Mouse (Mus musculus): ENCODE data around the gene Lyz2.

DNA sequence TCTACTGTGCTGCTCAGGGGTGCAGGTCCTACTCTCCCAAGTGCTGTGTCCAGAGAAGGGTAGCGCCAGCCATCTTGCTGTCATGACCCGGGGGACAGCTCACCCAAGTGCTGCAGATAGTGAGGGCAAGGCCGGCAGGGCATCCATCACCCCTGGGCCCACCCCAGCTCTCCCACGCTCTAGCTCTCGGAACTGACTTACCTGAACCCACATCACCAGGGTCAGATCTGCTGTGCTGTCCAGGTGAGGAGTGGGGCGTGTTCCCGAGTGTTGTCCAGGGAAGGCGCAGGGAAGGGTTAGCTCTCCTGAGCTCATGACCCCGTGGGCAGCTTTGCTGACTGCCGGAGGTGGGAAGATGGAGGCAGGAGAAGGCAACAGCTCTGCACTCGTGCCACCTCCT lies 34.3 kb upstream of the Lyz2 start:
- no peak for TF ChIP-seq CTCF (conservative IDR thresholded peaks at IDR 0.05; ENCODE audit: low read length)
- no peak for TF ChIP-seq NANOG (IDR thresholded peaks at IDR 0.05; ENCODE audit: borderline replicate concordance, low read length)
- no peak for TF ChIP-seq POU5F1 (IDR thresholded peaks at IDR 0.05; ENCODE audit: borderline replicate concordance, low read length)

Data from E14TG2a.4 (cell line).